Mouse (Mus musculus) embryonic fibroblast, embryonic 13.5 days (primary cell): ENCODE results near the gene Sos2.

Experiments used
- CTCF ChIP-seq: IDR thresholded peaks from 2 replicates; pipeline ENCODE4 v1.5.1; 2011; ENCODE audit warnings: mild to moderate bottlenecking, control low read depth, low read length, moderate library complexity, borderline replicate concordance; ENCODE audit not compliant: insufficient read depth
- POLR2A ChIP-seq: IDR thresholded peaks from 2 replicates; pipeline ENCODE4 v1.6.1; 2011; ENCODE audit warnings: low read depth, mild to moderate bottlenecking, control low read depth, low read length, moderate library complexity

DNA sequence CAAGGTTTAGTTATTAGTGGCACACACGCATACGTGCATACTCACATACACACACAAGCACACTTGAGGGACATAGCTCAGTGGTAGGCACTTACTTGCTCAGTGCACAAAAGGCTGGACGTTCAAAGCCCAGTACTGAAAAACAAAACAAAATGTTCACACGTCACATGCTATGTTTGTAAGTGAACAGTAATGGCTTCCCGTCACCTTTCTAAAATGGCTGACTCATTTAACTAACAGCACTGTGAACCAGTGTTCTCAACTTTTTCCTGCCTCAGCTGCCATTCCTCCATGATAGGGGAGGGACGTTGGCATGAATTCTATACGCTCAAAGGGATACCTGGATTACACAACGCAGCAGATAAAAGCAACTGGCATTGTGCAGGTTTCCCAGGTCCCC, 108.4 kb downstream of the Sos2 start:
- TF ChIP-seq CTCF = no peak
- no peak for TF ChIP-seq POLR2A
